Comparison of ENCODE assay signal across 8 mouse cellular contexts in genomic region chr9:7837806-7838440, GRCm38 (mm10). TPM values are rescaled to one million over a fixed set of nuclear protein-coding genes. Genes with fewer than 3 reads are reported as not detected.
DNase-seq lines count a peak whose midpoint lies in the region; ATAC-seq and TF ChIP-seq lines count a peak whose summit lies in the region.

No protein-coding gene starts in this region.

- DNase-seq in kidney, postnatal 0 days (ENCODE audit: low spot score) = peak; percentile 64
- no peak for DNase-seq in kidney, postnatal 10 days
- peak; percentile 85 for DNase-seq in Muller cell, postnatal 12 days (ENCODE audit: inconsistent ontology term)
- DNase-seq in intestine, embryonic 14.5 days (ENCODE audit: low spot score) = peak; percentile 82
- DNase-seq in ovary, postnatal 10 days (ENCODE audit: low spot score) = no peak
- DNase-seq in spleen, postnatal 14 days (ENCODE audit: low spot score in 2 of 2) = no peak

- peak overlapping the region; percentile 87 for H3K9ac ChIP-seq in kidney, postnatal 0 days (ENCODE audit: low read depth, low read length)
- H3K9ac ChIP-seq in embryonic facial prominence, embryonic 15.5 days = peak overlapping the region; percentile 89
- peak overlapping the region; percentile 85 for H3K9ac ChIP-seq in intestine, embryonic 14.5 days (ENCODE audit: low read length)

- 0 out of 2 replicates have a peak, but pooled peaks cover 7% of the 10 kb centered on the region for H3K4me1 ChIP-seq in kidney, postnatal 0 days (replicated peaks; ENCODE audit: insufficient read depth, low read length)
- H3K4me1 ChIP-seq in embryonic facial prominence, embryonic 15.5 days = peaks cover 12% of the 10 kb centered on the region
- peaks cover 8% of the 10 kb centered on the region; the same call in 1 of the 2 replicates for H3K4me1 ChIP-seq in intestine, embryonic 14.5 days (replicated peaks; ENCODE audit: control insufficient read depth, insufficient read depth, low read length)

- H3K36me3 ChIP-seq in kidney, postnatal 0 days (ENCODE audit: insufficient read depth, low read length) = no peaks in the 10 kb centered on the region
- H3K36me3 ChIP-seq in embryonic facial prominence, embryonic 15.5 days = peaks cover 12% of the 10 kb centered on the region
- peaks cover 20% of the 10 kb centered on the region for H3K36me3 ChIP-seq in intestine, embryonic 14.5 days (ENCODE audit: control insufficient read depth, insufficient read depth, low read length)
- H3K36me3 ChIP-seq in myocyte (ENCODE audit: control insufficient read depth, insufficient read depth) = peaks cover 8% of the 10 kb centered on the region

- H3K4me3 ChIP-seq in kidney, postnatal 0 days (replicated peaks; ENCODE audit: low read depth, low read length) = peak overlapping the region; percentile 78
- H3K4me3 ChIP-seq in embryonic facial prominence, embryonic 15.5 days (replicated peaks) = peak overlapping the region; percentile 72
- peak overlapping the region; percentile 65 for H3K4me3 ChIP-seq in intestine, embryonic 14.5 days (ENCODE audit: low read depth, low read length)
- peak overlapping the region; percentile 99 for H3K4me3 ChIP-seq in myocyte

- H3K9me3 ChIP-seq in kidney, postnatal 0 days (replicated peaks; ENCODE audit: low read length) = no peaks in the 10 kb centered on the region
- no peaks in the 10 kb centered on the region for H3K9me3 ChIP-seq in embryonic facial prominence, embryonic 15.5 days (replicated peaks)
- no peaks in the 10 kb centered on the region for H3K9me3 ChIP-seq in intestine, embryonic 14.5 days (ENCODE audit: control insufficient read depth, low read length)

- WGBS in kidney, postnatal 0 days = 13% methylated on average over 14 of the region's 14 CpGs
- 7% methylated on average over 14 of the region's 14 CpGs for WGBS in embryonic facial prominence, embryonic 15.5 days
- WGBS in intestine, embryonic 14.5 days = 11% methylated on average over 14 of the region's 14 CpGs

- TF ChIP-seq CTCF in kidney, postnatal 0 days (IDR thresholded peaks at IDR 0.05; ENCODE audit: low read depth) = no peak

- peak; percentile 5; the same call in 1 of the 2 replicates for ATAC-seq in kidney, postnatal 0 days (replicated peaks; ENCODE audit: low FRiP score, low read depth)
- no peak for ATAC-seq in embryonic facial prominence, embryonic 15.5 days (ENCODE audit: insufficient number of reproducible peaks, low FRiP score, low TSS enrichment, low read depth)
- no peak for ATAC-seq in intestine, embryonic 14.5 days (replicated peaks; ENCODE audit: low FRiP score, low TSS enrichment, low read depth)

- H3K4me2 ChIP-seq in kidney, postnatal 0 days (ENCODE audit: low read length) = peak overlapping the region; percentile 90
- H3K4me2 ChIP-seq in embryonic facial prominence, embryonic 15.5 days (replicated peaks) = peak overlapping the region; percentile 57
- peak overlapping the region; percentile 90 for H3K4me2 ChIP-seq in intestine, embryonic 14.5 days (ENCODE audit: low read length)
- peak overlapping the region; percentile 89 for H3K4me2 ChIP-seq in myocyte (ENCODE audit: low read depth)

- no peak for TF ChIP-seq POLR2A in myocyte (IDR thresholded peaks at IDR 0.05; ENCODE audit: insufficient read length, low read depth)

- H3ac ChIP-seq in myocyte (ENCODE audit: control insufficient read depth, insufficient read length) = peak overlapping the region; percentile 29

- no peaks in the 10 kb centered on the region for H3K27me3 ChIP-seq in kidney, postnatal 0 days (ENCODE audit: insufficient read depth, low read length)
- H3K27me3 ChIP-seq in embryonic facial prominence, embryonic 15.5 days = no peaks in the 10 kb centered on the region
- no peaks in the 10 kb centered on the region for H3K27me3 ChIP-seq in intestine, embryonic 14.5 days (replicated peaks; ENCODE audit: control insufficient read depth, insufficient read depth, low read length)
- H3K27me3 ChIP-seq in myocyte (ENCODE audit: control insufficient read depth, insufficient read depth, insufficient read length) = no peaks in the 10 kb centered on the region

- H3K27ac ChIP-seq in kidney, postnatal 0 days = peak overlapping the region; percentile 99
- H3K27ac ChIP-seq in embryonic facial prominence, embryonic 15.5 days (replicated peaks) = peak overlapping the region; percentile 98
- H3K27ac ChIP-seq in intestine, embryonic 14.5 days (ENCODE audit: low read depth) = peak overlapping the region; percentile 98

- peaks cover 24% of the 10 kb centered on the region for H3K79me2 ChIP-seq in myocyte (ENCODE audit: control insufficient read depth, insufficient read depth)

TF ChIP-seq in myocyte, 11 proteins besides CTCF, POLR2A, EP300 and RAD21:
- TF ChIP-seq E2F4 (IDR thresholded peaks at IDR 0.05; ENCODE audit: insufficient read depth) (no peak), TCF12 (IDR thresholded peaks at IDR 0.05; ENCODE audit: insufficient read depth, poor library complexity, severe bottlenecking) (no peak), CEBPB (IDR thresholded peaks at IDR 0.05; ENCODE audit: insufficient read depth, poor library complexity, severe bottlenecking) (no peak), MAX (IDR thresholded peaks at IDR 0.05; ENCODE audit: low read depth) (no peak), MYOG (IDR thresholded peaks at IDR 0.05; ENCODE audit: control insufficient read depth in 1 of 3, insufficient read depth in 1 of 3, insufficient read length in 2 of 3, low read depth in 2 of 3) (no peak), REST (IDR thresholded peaks at IDR 0.05; ENCODE audit: insufficient read depth, insufficient read length) (no peak), USF1 (IDR thresholded peaks at IDR 0.05; ENCODE audit: low read depth) (no peak), SRF (IDR thresholded peaks at IDR 0.05; ENCODE audit: control insufficient read depth, insufficient read length, low read depth) (no peak), TCF3 (IDR thresholded peaks at IDR 0.05; ENCODE audit: insufficient read length, low read depth) (no peak), MYOD1 (IDR thresholded peaks at IDR 0.05; ENCODE audit: control insufficient read depth in 1 of 3, insufficient read length in 2 of 3, low read depth in 2 of 3) (no peak), POLR2AphosphoS2 (IDR thresholded peaks at IDR 0.05; ENCODE audit: insufficient read length, low read depth) (no peak)

RNA-seq across cellular contexts. Expression of gene Birc2, which starts 1.1 kb away (rescaled TPM):
- polyA plus RNA-seq in kidney, postnatal 0 days (2015; fragmentation: Nextera tagmentation; extraction: Ambion mirVana) = 36.4 and 37.4 TPM in 2 replicates
- polyA plus RNA-seq in embryonic facial prominence, embryonic 15.5 days (2015; fragmentation: Nextera tagmentation; extraction: Ambion mirVana) = 38.4 and 40.2 TPM in 2 replicates
- 36.2 and 39.8 TPM in 2 replicates for polyA plus RNA-seq in intestine, embryonic 14.5 days (2014; fragmentation: Nextera tagmentation; extraction: Ambion mirVana)
- polyA plus RNA-seq in myocyte (2012; fragmentation: generic; extraction: Trizol) = 6.3 TPM

RNA-seq across cellular contexts. Expression of gene Birc3, which starts 35.1 kb away (rescaled TPM):
- 5.3 and 7.2 TPM in 2 replicates for polyA plus RNA-seq in kidney, postnatal 0 days (2015; fragmentation: Nextera tagmentation; extraction: Ambion mirVana)
- polyA plus RNA-seq in embryonic facial prominence, embryonic 15.5 days (2015; fragmentation: Nextera tagmentation; extraction: Ambion mirVana) = 15.2 and 17.0 TPM in 2 replicates
- polyA plus RNA-seq in intestine, embryonic 14.5 days (2014; fragmentation: Nextera tagmentation; extraction: Ambion mirVana) = 9.0 and 9.4 TPM in 2 replicates
- polyA plus RNA-seq in myocyte (2012; fragmentation: generic; extraction: Trizol) = 0.14 TPM

Comparison
In these comparisons a context has a peak if more than half of its experiments do, and no peak if none do; other contexts are left out.
1. DNase-seq: peak in kidney, postnatal 0 days (single experiment), Muller cell, postnatal 12 days (single experiment) and intestine, embryonic 14.5 days (single experiment); none in kidney, postnatal 10 days (single experiment), ovary, postnatal 10 days (single experiment) and spleen, postnatal 14 days (0 of 2).
2. Peak in every context shown above with its lines, with median percentiles within 50 percentile points of each other: H3K27ac ChIP-seq, H3K4me2 ChIP-seq, H3K4me3 ChIP-seq and H3K9ac ChIP-seq.